Mouse (Mus musculus): ENCODE data around the gene Atp10a. TPM values are rescaled to one million over a fixed set of nuclear protein-coding genes. Genes with fewer than 3 reads are reported as not detected.

Atp10a gene
- 4.1 and 4.2 TPM in 2 replicates for polyA plus RNA-seq (2012; rRNA removed)

GRCm38 (mm10) chr7:58655866-58656265 lies at the start of gene Atp10a:
Gene Atp10a (plus strand): TSS chr7:58656166.

